Mouse (Mus musculus): ENCODE measurements at regions not wholly inside any gene's neighbourhood (a gene's known extent, or its start where the extent isn't known, plus 50 kb on each side); places are given as distances from the start of the nearest gene placed in this dataset.
A peak's percentile ranks its signal among the peaks of the same experiment; 100 is the strongest.

DNA sequence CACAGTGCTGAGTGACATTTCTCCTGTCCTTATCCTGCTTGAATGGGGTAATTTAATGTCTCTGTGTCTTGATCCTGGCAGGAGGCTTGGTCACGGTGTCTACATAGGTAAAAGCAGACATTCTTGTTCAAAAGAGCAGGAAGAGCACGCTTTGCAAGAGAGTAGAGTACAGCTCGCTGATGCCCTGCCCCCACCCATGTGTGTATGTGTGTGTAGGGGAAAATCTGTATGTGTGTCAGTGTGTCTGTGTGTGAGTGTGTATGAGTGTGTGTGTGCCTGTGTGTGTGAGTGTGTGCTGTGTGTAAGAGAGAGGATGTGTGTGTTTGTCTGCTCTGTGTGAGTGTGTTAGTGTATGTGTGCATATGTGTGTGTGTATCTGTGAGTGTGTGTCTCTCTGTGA, 221.3 kb downstream of the Bcl11b start:
- Histone ChIP-seq H3K27ac (replicated peaks) (no peak overlapping the region), H3K4me1 (peaks cover 6% of the 10 kb centered on the region; the same call in 1 of the 2 replicates), H3K36me3 (replicated peaks) (no peaks in the 10 kb centered on the region), H3K27me3 (replicated peaks; ENCODE audit: low read depth, poor library complexity, severe bottlenecking) (no peaks in the 10 kb centered on the region), H3K9me3 (no peaks in the 10 kb centered on the region), H3K4me3 (no peak overlapping the region)
- 80% methylated on average over 3 of the region's 3 CpGs for WGBS
- no peak for DNase-seq (ENCODE audit: low spot score)

DNA sequence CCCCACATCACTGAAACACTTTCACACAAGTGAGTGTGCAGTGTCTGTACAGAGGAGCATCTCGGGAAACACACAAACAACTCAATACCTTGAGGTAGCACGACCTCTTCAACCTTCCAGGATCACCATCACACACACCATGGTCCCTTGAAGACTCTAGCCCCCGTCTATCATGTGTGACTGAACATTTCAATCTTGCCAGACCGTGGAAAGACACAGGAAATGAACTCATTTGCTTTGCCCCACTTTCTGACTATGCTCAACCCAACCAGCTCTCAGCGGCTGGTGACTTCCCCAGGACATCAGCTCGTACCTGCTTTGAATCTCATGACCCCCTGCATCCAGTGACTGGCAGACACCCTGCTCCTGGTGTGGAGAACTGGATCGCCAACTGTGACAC, 219.6 kb downstream of the Bcl11b start:
- DNase-seq (ENCODE audit: low spot score), result no peak
- no peak overlapping the region for H3K27ac ChIP-seq (replicated peaks)
- 83% methylated on average over 7 of the region's 7 CpGs for WGBS
- no peaks in the 10 kb centered on the region for H3K9me3 ChIP-seq
- no peak overlapping the region for H3K4me3 ChIP-seq
- no peaks in the 10 kb centered on the region for H3K36me3 ChIP-seq (replicated peaks)
- H3K4me1 ChIP-seq, result peaks cover 6% of the 10 kb centered on the region; the same call in 1 of the 2 replicates
- no peaks in the 10 kb centered on the region for H3K27me3 ChIP-seq (replicated peaks; ENCODE audit: low read depth, poor library complexity, severe bottlenecking)

DNA sequence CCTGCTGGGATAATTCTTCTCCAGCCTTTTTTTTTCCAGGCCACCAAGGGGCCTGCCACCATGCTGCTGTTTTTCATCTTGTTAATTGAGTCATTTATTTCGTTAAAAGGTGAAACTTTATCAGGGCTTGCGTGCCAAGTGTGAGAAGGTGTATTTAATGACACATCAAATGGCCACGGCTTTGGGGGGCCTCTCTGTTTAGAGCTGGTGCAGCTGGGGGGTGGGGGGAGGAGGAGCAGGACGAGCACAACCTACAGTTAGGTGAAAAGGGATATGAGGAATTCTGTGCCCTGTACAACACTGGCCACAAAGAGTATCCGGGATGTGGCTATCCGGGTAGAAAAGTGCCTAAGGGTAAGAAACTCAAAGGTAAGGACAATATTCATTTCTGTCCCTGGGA, 213.6 kb downstream of the Bcl11b start:
- DNase-seq (ENCODE audit: low spot score), result no peak
- WGBS, result 46% methylated on average over 6 of the region's 6 CpGs

DNA sequence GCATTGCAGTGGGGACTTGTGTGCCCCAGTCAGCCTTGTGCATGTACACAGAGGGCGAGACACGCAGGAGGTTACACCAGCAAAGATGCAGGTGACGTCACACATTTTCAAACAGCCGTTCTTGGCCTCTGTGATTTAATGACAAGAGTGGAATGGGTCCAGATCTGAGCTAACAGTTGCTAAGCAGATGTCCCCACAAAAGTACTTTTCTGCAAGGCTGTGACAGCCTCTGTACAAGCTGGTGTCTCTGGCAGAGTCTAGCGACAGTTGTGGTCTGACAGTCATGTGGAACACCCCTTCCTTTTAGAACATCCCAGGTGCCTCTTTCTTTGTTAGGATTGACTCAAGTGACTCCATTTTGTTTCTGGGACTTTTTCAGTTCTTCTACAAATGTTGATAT, 203.1 kb downstream of the Bcl11b start:
- H3K4me1 ChIP-seq, result peaks cover 32% of the 10 kb centered on the region
- no peaks in the 10 kb centered on the region for H3K36me3 ChIP-seq (replicated peaks)
- H3K27me3 ChIP-seq (replicated peaks; ENCODE audit: low read depth, poor library complexity, severe bottlenecking), result peaks cover 11% of the 10 kb centered on the region; the same call in 1 of the 2 replicates
- H3K27ac ChIP-seq (replicated peaks), result no peak overlapping the region
- H3K4me3 ChIP-seq, result no peak overlapping the region
- 96% methylated on average over 5 of the region's 5 CpGs for WGBS
- no peak for DNase-seq (ENCODE audit: low spot score)
- H3K9me3 ChIP-seq, result no peaks in the 10 kb centered on the region

More for the DNA sequence above, 213.6 kb downstream of the Bcl11b start:
- H3K36me3 ChIP-seq (replicated peaks), result no peaks in the 10 kb centered on the region
- H3K27me3 ChIP-seq (replicated peaks; ENCODE audit: low read depth, poor library complexity, severe bottlenecking), result 0 out of 2 replicates have a peak, but pooled peaks cover 4% of the 10 kb centered on the region
- no peak overlapping the region for H3K27ac ChIP-seq (replicated peaks)
- H3K4me3 ChIP-seq, result no peak overlapping the region
- H3K4me1 ChIP-seq, result peaks cover 12% of the 10 kb centered on the region
- H3K9me3 ChIP-seq, result no peaks in the 10 kb centered on the region; the same call in 1 of the 2 replicates

DNA sequence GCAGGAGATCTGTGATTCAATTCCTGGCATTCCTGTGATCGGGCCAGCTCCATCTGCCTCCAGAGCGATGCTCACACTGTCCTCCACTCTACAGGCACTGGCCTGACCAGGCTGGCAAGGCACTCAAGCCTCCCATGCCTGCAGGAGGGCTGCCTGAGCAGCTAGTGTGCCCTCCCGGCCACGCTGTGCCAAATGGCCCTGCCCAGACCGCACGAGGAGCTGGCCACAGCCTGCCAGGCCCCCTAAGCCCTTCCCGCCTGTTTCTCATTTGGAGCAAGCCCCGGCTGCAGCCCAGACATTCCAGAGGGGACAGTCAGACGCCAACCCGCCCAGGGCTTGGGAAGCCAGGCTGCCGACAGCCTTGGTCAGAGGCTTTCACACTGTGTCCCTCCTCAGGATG, 195.8 kb downstream of the Bcl11b start:
- Histone ChIP-seq H3K27me3 (replicated peaks; ENCODE audit: low read depth, poor library complexity, severe bottlenecking) (peaks cover 7% of the 10 kb centered on the region), H3K36me3 (replicated peaks) (no peaks in the 10 kb centered on the region), H3K4me1 (peaks cover 56% of the 10 kb centered on the region), H3K27ac (replicated peaks) (peak overlapping the region; percentile 85), H3K4me3 (peak overlapping the region; percentile 30), H3K9me3 (no peaks in the 10 kb centered on the region)
- DNase-seq (ENCODE audit: low spot score), result peak; percentile 83
- 12% methylated on average over 11 of the region's 11 CpGs for WGBS

DNA sequence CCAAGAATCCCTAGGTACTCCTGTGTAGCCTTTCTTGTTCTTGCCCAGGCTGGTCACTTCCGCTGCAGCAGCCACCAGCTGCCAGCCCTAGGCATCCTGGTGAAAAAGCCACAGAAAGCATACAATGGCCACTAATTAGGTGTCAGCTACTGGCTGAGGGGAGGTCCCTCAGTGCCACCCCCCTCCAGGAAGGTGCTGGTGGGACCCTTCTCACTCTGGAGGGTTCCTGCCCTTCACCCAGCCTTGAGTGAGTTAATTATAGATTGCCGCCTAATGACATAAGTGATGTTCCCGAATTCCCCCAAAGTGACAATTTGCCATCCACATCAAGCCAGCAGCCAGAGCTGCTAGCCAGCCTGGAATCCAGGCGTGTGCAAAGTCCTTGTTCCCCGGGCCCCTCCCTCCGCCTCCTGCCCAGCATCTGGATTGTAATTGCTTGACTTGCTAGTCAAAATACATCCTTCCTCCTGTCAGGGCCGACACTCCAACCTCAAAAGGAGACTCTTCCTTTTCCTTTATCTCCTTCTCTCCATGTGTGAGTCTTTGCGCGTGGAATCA, 195.2 kb downstream of the Bcl11b start:
- Histone ChIP-seq H3K27me3 (replicated peaks; ENCODE audit: low read depth, poor library complexity, severe bottlenecking) (peaks cover 7% of the 10 kb centered on the region), H3K27ac (replicated peaks) (peak overlapping the region; percentile 85), H3K9me3 (no peaks in the 10 kb centered on the region), H3K36me3 (replicated peaks) (no peaks in the 10 kb centered on the region), H3K4me1 (peaks cover 62% of the 10 kb centered on the region), H3K4me3 (peak overlapping the region; percentile 30)
- 32% methylated on average over 9 of the region's 9 CpGs for WGBS
- DNase-seq (ENCODE audit: low spot score), result peak; percentile 69

DNA sequence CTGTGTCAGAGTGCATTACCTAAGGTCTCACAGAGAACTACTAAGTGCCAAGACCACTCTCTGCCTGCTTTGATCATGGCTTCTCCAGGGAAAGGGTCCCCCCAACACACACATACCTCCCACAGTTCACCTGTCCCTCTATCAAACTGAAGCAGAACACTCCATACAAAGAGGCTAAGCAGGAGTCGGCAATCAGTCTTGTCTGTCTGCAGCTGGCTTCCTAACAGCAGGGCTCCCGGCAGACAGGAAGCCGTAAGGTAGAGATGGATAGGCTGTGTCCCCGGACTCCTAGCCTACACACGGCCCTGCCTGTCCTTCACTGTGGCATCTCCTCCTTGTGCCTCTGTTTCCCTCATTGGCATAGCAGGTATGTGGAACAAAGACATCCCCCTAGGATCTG, 192.2 kb downstream of the Bcl11b start:
- Histone ChIP-seq H3K9me3 (no peaks in the 10 kb centered on the region), H3K4me1 (peaks cover 64% of the 10 kb centered on the region), H3K27ac (replicated peaks) (0 out of 2 replicates have a peak overlapping the region, but pooled peaks have one; percentile 19), H3K4me3 (no peak overlapping the region), H3K36me3 (replicated peaks) (no peaks in the 10 kb centered on the region), H3K27me3 (replicated peaks; ENCODE audit: low read depth, poor library complexity, severe bottlenecking) (peaks cover 4% of the 10 kb centered on the region)
- no peak for DNase-seq (ENCODE audit: low spot score)
- WGBS, result 33% methylated on average over 5 of the region's 5 CpGs

DNA sequence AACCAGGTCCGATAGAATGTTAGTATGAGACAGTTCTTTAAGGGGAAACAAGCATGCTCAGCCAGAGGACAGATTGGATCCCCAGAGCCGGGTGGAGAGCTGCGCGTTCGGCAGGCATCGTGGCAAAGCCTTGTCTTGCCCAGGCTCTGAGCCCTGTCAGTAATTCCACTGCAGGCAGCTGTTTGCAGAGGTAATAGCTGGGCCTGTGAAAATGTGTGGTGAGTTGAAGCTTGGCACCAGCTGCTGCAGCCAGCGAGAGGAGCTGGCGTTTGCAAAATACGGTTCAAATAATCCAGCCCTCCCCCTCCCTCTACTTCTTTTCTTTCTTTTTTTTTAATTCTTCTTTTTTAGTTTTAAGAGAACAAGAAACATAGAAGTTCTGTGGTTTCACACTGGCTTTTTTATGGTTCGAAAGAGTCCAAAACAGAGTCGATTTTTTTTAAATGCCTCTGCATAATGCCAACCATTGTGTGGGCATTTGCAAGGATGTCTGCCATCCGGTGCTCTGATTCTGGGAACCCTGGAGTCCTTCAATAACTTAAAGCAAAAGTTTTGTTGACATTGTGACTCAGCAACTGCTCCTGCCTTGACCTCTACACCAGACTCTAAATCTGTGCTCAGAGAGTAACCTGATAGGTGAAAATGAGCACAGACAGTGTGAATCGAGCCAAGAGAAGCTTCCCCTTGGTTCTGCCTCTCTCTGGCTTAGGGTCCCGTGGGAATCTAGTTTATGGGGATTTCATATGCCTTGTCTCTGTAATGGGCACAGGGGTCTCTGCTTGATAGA, 190.7 kb downstream of the Bcl11b start:
- H3K27ac ChIP-seq (replicated peaks), result peak overlapping the region; percentile 37
- no peak for DNase-seq (ENCODE audit: low spot score)
- H3K36me3 ChIP-seq (replicated peaks), result no peaks in the 10 kb centered on the region
- peaks cover 50% of the 10 kb centered on the region for H3K4me1 ChIP-seq
- WGBS, result 66% methylated on average over 14 of the region's 14 CpGs
- no peaks in the 10 kb centered on the region for H3K9me3 ChIP-seq
- H3K27me3 ChIP-seq (replicated peaks; ENCODE audit: low read depth, poor library complexity, severe bottlenecking), result no peaks in the 10 kb centered on the region
- H3K4me3 ChIP-seq, result no peak overlapping the region

DNA sequence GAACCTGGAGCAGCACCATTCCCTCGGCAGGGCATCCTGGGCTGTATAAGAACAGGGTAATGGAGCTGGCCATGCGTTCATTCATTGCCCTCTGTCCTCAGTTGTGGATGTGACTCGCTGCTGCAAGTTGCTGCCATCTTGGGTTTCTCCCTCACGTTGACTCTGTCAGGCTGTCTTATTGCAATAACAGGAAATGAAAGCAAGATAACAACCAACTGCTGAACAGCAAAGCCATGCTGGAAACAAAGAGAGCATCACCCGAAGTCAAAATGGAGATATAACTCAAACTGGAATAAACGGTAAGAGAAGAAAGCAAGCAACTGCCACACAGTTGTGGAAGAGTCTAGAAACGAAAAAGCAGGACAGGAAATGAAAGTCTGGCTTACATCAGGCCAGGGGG, 188.5 kb downstream of the Bcl11b start:
- no peaks in the 10 kb centered on the region for H3K27me3 ChIP-seq (replicated peaks; ENCODE audit: low read depth, poor library complexity, severe bottlenecking)
- no peak for DNase-seq (ENCODE audit: low spot score)
- no peaks in the 10 kb centered on the region for H3K9me3 ChIP-seq
- no peak overlapping the region for H3K27ac ChIP-seq (replicated peaks)
- WGBS, result 87% methylated on average over 7 of the region's 7 CpGs
- no peaks in the 10 kb centered on the region for H3K36me3 ChIP-seq (replicated peaks)
- H3K4me1 ChIP-seq, result peaks cover 32% of the 10 kb centered on the region
- H3K4me3 ChIP-seq, result no peak overlapping the region

DNA sequence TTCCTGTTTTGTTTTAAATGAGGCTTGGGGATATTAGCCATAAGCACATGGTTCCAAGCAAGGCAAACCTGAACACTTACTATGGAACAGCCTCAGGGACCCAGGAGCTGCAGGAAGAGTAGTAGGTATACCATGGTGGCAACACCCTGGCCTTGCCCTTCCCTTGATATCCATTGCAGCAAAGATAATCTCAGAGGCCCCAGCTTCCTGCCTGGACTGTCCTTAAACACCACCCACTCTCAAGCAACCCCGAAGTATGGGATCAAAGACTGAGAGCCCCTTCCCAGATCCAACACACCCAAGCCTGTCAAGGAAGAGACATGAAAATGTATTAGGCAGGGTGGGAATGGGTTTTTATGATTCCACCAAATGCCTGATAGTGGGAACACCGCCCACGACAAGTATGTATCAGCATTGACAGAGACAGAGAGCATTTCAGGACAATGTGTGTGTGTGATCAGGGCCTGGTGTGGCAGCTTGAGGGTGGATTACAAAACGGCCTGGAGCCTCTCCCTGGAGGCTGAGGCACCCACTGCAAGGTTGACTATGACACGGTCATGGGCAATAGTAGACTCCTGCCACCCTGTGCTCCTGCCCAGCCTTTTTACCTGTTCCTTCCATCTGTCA, 179.5 kb downstream of the Bcl11b start:
- DNase-seq (ENCODE audit: low spot score), result no peak
- Histone ChIP-seq H3K9me3 (no peaks in the 10 kb centered on the region), H3K4me3 (no peak overlapping the region), H3K27ac (replicated peaks) (no peak overlapping the region), H3K27me3 (replicated peaks; ENCODE audit: low read depth, poor library complexity, severe bottlenecking) (no peaks in the 10 kb centered on the region), H3K4me1 (no peaks in the 10 kb centered on the region), H3K36me3 (replicated peaks) (no peaks in the 10 kb centered on the region)
- 87% methylated on average over 5 of the region's 5 CpGs for WGBS

DNA sequence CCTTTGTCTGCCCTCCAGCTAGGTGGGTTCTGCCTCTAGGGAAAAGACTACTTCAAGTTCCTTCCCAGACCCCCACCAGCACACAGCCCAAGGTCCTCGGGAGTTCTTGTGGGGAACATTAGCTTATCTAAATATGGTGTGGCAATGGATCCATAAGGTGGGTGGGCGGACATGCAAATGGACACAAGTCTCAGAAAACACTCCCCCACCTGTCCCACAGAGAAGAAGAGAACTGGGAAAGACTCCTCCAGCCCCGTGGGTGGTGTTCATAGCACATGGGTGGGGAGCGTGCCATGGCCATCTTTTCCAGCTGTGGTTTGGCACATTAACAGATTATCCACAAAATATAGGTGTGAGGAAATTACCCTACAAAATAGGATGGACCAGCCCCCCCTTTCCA, 177.5 kb downstream of the Bcl11b start:
- 91% methylated on average over 4 of the region's 4 CpGs for whole genome bisulfite sequencing
- no peak for DNase-seq (ENCODE audit: low spot score)
- H3K36me3 ChIP-seq (replicated peaks), result no peaks in the 10 kb centered on the region
- no peak overlapping the region for H3K27ac ChIP-seq (replicated peaks)
- no peaks in the 10 kb centered on the region for H3K4me1 ChIP-seq
- no peak overlapping the region for H3K4me3 ChIP-seq
- no peaks in the 10 kb centered on the region for H3K9me3 ChIP-seq
- H3K27me3 ChIP-seq (replicated peaks; ENCODE audit: low read depth, poor library complexity, severe bottlenecking), result 0 out of 2 replicates have a peak, but pooled peaks cover 7% of the 10 kb centered on the region

DNA sequence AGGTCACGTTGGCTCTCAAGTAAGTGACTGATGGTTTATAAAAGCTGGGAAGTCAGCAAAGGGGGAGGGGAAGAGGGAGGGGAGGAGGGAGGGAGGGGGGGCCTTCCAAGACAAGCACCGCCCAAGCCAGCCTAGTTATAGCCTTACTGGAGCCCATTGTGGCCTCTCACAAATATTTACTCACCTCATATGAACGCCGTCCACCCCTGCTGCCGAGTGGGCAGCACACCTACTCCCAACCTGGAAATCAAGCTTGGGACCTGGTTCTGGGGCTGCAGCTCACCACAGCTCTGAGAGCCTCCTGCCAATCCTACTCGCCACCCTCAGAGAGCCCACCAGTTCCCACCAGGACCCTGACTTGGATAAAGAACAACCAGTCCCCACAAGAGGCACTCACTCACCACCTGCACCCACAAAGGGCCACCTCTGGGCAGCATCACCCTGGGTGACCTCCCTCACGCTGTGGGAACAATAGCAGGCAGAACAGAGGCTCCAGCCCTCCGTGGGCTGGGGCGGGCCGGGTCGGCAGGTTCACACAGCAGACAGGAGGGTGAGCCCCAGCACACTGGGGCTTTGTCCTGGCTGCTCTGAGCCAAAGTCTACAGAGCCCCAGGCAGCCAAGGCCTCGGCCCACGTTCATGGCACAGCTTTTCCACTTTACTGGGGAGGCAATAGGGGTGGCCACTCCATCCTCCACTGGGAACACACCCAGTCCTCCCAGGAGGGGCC, 171.8 kb downstream of the Bcl11b start:
- H3K27me3 ChIP-seq (replicated peaks; ENCODE audit: low read depth, poor library complexity, severe bottlenecking), result 0 out of 2 replicates have a peak, but pooled peaks cover 7% of the 10 kb centered on the region
- H3K36me3 ChIP-seq (replicated peaks), result no peaks in the 10 kb centered on the region
- peak; percentile 28 for DNase-seq (ENCODE audit: low spot score)
- H3K4me1 ChIP-seq, result peaks cover 31% of the 10 kb centered on the region
- WGBS, result 39% methylated on average over 13 of the region's 13 CpGs
- no peaks in the 10 kb centered on the region for H3K9me3 ChIP-seq
- peak overlapping the region; percentile 49 for H3K27ac ChIP-seq (replicated peaks)
- no peak overlapping the region for H3K4me3 ChIP-seq

Measured in embryonic facial prominence, embryonic 10.5 days (tissue).